Mouse (Mus musculus): ENCODE measurements around the gene Akap11. TPM values are rescaled to one million over a fixed set of nuclear protein-coding genes. Genes with fewer than 3 reads are reported as not detected.

Akap11 gene
- 39.6 and 40.6 TPM in 2 replicates for polyA plus RNA-seq (2014; fragmentation: Nextera tagmentation; extraction: Ambion mirVana)

DNA sequence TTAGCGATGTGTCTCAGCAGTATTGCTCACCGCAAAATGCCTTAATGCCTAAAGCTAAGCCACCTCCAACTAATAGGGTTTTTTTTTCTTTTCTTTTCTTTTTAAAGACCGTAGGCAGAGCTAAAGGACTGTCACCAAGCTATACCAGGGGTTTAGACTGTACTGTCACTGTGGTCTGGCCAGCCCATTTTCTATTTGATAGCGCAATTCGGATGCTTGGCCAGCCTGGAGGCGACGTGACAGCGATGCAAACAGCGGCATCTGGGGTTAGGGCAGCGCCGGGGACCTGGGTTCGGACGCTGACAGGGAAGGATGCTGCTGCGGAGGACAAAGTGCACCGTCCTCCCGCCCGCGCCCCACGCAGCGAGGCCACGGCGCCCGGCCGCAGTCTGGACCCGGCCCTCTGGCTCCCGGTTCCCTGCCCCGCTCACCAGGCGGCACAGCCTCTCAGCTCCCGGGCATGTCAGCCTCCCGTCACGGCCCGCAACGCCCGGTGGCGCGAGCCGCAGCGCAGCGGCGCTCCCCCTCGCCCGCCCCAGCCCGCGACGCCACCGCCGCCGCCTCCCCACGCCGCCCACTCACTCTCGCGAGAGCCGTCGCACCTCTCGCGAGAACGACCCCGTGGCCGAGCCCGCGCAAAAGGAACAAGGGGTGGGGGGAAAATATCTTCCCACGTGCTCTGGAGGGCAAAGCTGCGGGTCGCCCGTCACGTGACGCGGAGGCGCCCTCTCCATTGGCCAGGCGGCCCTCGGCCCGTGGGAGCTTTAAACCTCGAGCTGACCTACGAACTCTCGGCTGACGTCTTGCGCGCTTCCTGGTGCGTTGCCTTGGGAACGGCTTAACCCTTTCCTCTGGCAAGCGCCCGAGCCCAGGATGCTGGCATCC lies at the start of gene Akap11:
Gene Akap11 (minus strand): TSS at position 528 of the 885 bp plus-strand sequence.
- H3K36me3 ChIP-seq (ENCODE audit: control insufficient read depth, insufficient read depth, low read length), result no peaks in the 10 kb centered on the region
- WGBS, result under 1% methylated on average over 82 of the region's 82 CpGs
- no peaks in the 10 kb centered on the region for H3K27me3 ChIP-seq (ENCODE audit: control insufficient read depth, insufficient read depth, low read length)
- peak; percentile 98 for DNase-seq
- H3K4me2 ChIP-seq (ENCODE audit: low read length), result peak within 1 kb of the TSS; percentile 62
- H3K9ac ChIP-seq (replicated peaks; ENCODE audit: low read length), result peak within 1 kb of the TSS; percentile 97
- no peaks in the 10 kb centered on the region for H3K9me3 ChIP-seq (ENCODE audit: control insufficient read depth, low read length)
- peak within 1 kb of the TSS; percentile 96 for H3K27ac ChIP-seq (replicated peaks; ENCODE audit: low read depth, low read length)
- peak; percentile 97 for ATAC-seq (ENCODE audit: low FRiP score, low TSS enrichment)
- peaks cover 25% of the 10 kb centered on the region for H3K4me1 ChIP-seq (ENCODE audit: control insufficient read depth, insufficient read depth, low read length)
- peak within 1 kb of the TSS; percentile 82 for H3K4me3 ChIP-seq (replicated peaks; ENCODE audit: low read depth, low read length)

DNA sequence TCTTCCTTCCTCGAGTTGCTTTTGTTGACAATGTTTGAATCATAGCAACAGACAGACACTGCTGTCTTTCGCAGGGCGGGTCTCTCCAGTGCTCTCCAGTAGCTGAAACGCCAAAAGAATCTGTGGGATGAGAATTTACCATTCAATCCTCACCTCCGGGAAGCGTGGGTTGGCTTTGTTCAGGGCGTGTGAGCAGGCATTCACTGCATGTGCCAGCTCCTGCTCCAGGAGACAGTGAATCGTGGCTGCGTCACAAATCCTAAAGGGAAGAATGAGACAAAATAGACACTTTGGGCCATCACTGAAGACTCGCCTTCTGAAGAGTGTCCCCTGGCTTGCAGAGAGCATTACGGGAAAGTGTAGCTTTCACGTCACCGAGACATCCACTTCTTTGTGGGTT lies 47.6 kb upstream of the Akap11 start:
- WGBS, result 83% methylated on average over 13 of the region's 13 CpGs
- no peak for ATAC-seq (ENCODE audit: low FRiP score, low TSS enrichment)
- no peak overlapping the region for H3K27ac ChIP-seq (replicated peaks; ENCODE audit: low read depth, low read length)
- H3K36me3 ChIP-seq (ENCODE audit: control insufficient read depth, insufficient read depth, low read length), result peaks cover 31% of the 10 kb centered on the region
- no peak overlapping the region for H3K9ac ChIP-seq (replicated peaks; ENCODE audit: low read length)
- no peak overlapping the region for H3K4me2 ChIP-seq (ENCODE audit: low read length)
- H3K4me1 ChIP-seq (ENCODE audit: control insufficient read depth, insufficient read depth, low read length), result no peaks in the 10 kb centered on the region
- H3K27me3 ChIP-seq (ENCODE audit: control insufficient read depth, insufficient read depth, low read length), result no peaks in the 10 kb centered on the region
- DNase-seq, result no peak
- no peaks in the 10 kb centered on the region for H3K9me3 ChIP-seq (ENCODE audit: control insufficient read depth, low read length)
- H3K4me3 ChIP-seq (replicated peaks; ENCODE audit: low read depth, low read length), result no peak overlapping the region

DNA sequence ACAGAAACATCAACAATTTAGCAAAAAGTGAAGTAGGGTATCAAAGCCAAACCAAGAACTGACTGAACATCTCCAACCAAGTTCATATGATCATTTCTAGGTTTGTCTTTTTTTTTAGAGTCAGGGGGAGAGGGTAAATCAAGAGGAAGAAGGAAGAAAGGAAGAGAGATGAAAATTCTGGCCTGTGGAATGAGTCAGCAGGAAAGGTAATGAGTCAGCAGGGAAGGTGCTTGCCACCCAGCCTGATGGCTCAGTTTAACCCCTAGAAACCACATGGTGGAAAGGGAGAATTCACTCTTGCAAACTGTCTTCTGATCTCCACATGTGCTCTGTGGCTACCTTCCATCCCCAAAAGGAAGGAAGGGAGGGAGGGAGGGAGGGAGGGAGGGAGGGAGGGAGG lies 46.6 kb upstream of the Akap11 start:
- Histone ChIP-seq H3K27me3 (ENCODE audit: control insufficient read depth, insufficient read depth, low read length) (no peaks in the 10 kb centered on the region), H3K4me2 (ENCODE audit: low read length) (no peak overlapping the region), H3K9ac (replicated peaks; ENCODE audit: low read length) (no peak overlapping the region), H3K4me3 (replicated peaks; ENCODE audit: low read depth, low read length) (no peak overlapping the region), H3K4me1 (ENCODE audit: control insufficient read depth, insufficient read depth, low read length) (no peaks in the 10 kb centered on the region), H3K36me3 (ENCODE audit: control insufficient read depth, insufficient read depth, low read length) (peaks cover 35% of the 10 kb centered on the region), H3K9me3 (ENCODE audit: control insufficient read depth, low read length) (no peaks in the 10 kb centered on the region), H3K27ac (replicated peaks; ENCODE audit: low read depth, low read length) (no peak overlapping the region)
- ATAC-seq (ENCODE audit: low FRiP score, low TSS enrichment) (no peak), DNase-seq (no peak)

DNA sequence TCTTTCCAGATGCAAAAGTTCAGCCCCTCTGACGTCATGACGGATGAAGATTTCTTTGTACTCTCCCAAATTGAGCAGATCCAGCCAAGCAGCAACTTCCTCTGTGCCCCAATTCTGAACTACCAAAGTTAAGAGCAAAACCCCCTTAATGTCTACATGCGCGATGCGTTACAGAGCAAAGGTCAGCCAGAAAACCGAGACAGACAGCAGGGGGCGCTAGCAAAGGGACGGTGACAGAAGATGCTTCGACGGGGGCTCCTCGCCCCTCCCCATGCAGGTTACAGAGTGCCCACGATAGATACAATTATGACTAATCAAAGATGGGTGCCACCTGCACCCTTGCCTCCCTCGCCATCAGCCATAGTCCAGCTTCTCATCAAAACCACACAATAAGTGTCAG lies 39.3 kb upstream of the Akap11 start:
- Histone ChIP-seq H3K27me3 (ENCODE audit: control insufficient read depth, insufficient read depth, low read length) (no peaks in the 10 kb centered on the region), H3K4me3 (replicated peaks; ENCODE audit: low read depth, low read length) (no peak overlapping the region), H3K36me3 (ENCODE audit: control insufficient read depth, insufficient read depth, low read length) (peaks cover 23% of the 10 kb centered on the region; the same call in 1 of the 2 replicates), H3K4me1 (ENCODE audit: control insufficient read depth, insufficient read depth, low read length) (no peaks in the 10 kb centered on the region), H3K9me3 (ENCODE audit: control insufficient read depth, low read length) (peaks cover 2% of the 10 kb centered on the region; the same call in 1 of the 2 replicates), H3K4me2 (ENCODE audit: low read length) (no peak overlapping the region), H3K9ac (replicated peaks; ENCODE audit: low read length) (no peak overlapping the region), H3K27ac (replicated peaks; ENCODE audit: low read depth, low read length) (no peak overlapping the region)
- DNase-seq (no peak), ATAC-seq (ENCODE audit: low FRiP score, low TSS enrichment) (no peak)
- WGBS, result 68% methylated on average over 13 of the region's 13 CpGs

DNA sequence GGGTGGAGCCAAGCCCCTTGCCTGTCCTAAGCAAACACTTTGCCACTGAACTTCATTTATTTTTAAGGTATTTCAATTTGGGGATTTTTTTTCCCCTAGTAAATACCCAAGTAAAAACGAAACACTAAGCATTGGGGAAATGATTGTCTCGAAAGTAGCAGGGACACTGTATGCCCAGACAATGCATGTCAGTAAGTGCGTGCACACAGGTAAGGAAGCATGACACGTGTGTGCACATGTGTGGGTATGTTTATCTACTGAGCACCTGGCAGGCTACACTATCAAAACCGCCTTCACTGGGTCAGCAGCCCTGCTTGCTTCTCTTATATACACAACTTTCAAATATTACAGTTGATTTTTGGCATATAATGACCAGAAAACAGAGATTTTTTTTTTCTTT lies 31.8 kb upstream of the Akap11 start:
- Histone ChIP-seq H3K36me3 (ENCODE audit: control insufficient read depth, insufficient read depth, low read length) (peaks cover 12% of the 10 kb centered on the region; the same call in 1 of the 2 replicates), H3K9me3 (ENCODE audit: control insufficient read depth, low read length) (no peaks in the 10 kb centered on the region), H3K4me1 (ENCODE audit: control insufficient read depth, insufficient read depth, low read length) (no peaks in the 10 kb centered on the region), H3K9ac (replicated peaks; ENCODE audit: low read length) (no peak overlapping the region), H3K4me2 (ENCODE audit: low read length) (no peak overlapping the region), H3K4me3 (replicated peaks; ENCODE audit: low read depth, low read length) (no peak overlapping the region), H3K27me3 (ENCODE audit: control insufficient read depth, insufficient read depth, low read length) (no peaks in the 10 kb centered on the region), H3K27ac (replicated peaks; ENCODE audit: low read depth, low read length) (no peak overlapping the region)
- ATAC-seq (ENCODE audit: low FRiP score, low TSS enrichment), result no peak
- WGBS, result 89% methylated on average over 5 of the region's 5 CpGs
- DNase-seq, result no peak

DNA sequence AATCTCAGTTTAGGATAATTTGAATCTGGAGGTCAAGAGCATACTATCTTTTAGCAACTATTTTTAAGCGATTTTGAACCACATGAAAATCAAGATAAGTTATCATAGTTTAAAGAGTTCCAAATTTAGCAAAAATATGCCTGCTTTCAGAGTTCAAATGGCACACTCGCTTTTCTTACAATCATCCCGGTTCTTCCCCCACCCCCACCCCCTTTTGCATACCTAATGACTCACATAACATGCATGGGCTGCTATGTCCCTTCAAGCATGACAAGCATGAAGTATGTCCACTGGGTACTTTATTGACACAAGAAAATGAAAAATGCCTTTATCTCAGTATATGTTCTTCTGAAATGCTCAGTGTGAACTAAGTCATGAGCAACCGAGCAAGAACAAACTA lies 29.8 kb upstream of the Akap11 start:
- Histone ChIP-seq H3K4me3 (replicated peaks; ENCODE audit: low read depth, low read length) (no peak overlapping the region), H3K4me1 (ENCODE audit: control insufficient read depth, insufficient read depth, low read length) (no peaks in the 10 kb centered on the region), H3K9ac (replicated peaks; ENCODE audit: low read length) (no peak overlapping the region), H3K36me3 (ENCODE audit: control insufficient read depth, insufficient read depth, low read length) (0 out of 2 replicates have a peak, but pooled peaks cover 9% of the 10 kb centered on the region), H3K27me3 (ENCODE audit: control insufficient read depth, insufficient read depth, low read length) (no peaks in the 10 kb centered on the region), H3K27ac (replicated peaks; ENCODE audit: low read depth, low read length) (no peak overlapping the region), H3K9me3 (ENCODE audit: control insufficient read depth, low read length) (no peaks in the 10 kb centered on the region), H3K4me2 (ENCODE audit: low read length) (no peak overlapping the region)
- no peak for DNase-seq
- 70% methylated on average over 4 of the region's 4 CpGs for WGBS
- no peak for ATAC-seq (ENCODE audit: low FRiP score, low TSS enrichment)

DNA sequence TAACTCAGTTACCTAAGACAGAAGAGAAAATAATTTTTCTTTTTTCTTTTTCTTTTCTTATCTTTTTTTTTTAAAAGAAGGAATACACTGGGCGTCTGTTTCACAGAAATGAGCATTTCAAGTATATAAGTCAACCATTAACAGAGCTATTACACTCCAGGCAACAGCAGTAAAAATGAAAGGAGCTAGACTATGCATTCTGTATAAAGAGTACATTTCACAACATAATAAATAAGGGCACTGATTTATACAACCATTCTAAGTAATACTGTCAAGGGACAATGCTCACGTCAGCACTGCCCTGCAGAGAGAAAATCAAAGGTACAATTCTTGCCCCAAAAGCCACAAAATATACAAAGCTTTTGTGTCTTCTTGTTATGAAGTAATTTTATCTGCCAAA lies 27.7 kb upstream of the Akap11 start:
- Histone ChIP-seq H3K4me2 (ENCODE audit: low read length) (no peak overlapping the region), H3K9ac (replicated peaks; ENCODE audit: low read length) (no peak overlapping the region), H3K4me3 (replicated peaks; ENCODE audit: low read depth, low read length) (no peak overlapping the region), H3K4me1 (ENCODE audit: control insufficient read depth, insufficient read depth, low read length) (no peaks in the 10 kb centered on the region), H3K9me3 (ENCODE audit: control insufficient read depth, low read length) (no peaks in the 10 kb centered on the region), H3K27me3 (ENCODE audit: control insufficient read depth, insufficient read depth, low read length) (no peaks in the 10 kb centered on the region), H3K27ac (replicated peaks; ENCODE audit: low read depth, low read length) (no peak overlapping the region), H3K36me3 (ENCODE audit: control insufficient read depth, insufficient read depth, low read length) (0 out of 2 replicates have a peak, but pooled peaks cover 7% of the 10 kb centered on the region)
- 74% methylated on average over 2 of the region's 2 CpGs for WGBS
- no peak for ATAC-seq (ENCODE audit: low FRiP score, low TSS enrichment)
- no peak for DNase-seq

DNA sequence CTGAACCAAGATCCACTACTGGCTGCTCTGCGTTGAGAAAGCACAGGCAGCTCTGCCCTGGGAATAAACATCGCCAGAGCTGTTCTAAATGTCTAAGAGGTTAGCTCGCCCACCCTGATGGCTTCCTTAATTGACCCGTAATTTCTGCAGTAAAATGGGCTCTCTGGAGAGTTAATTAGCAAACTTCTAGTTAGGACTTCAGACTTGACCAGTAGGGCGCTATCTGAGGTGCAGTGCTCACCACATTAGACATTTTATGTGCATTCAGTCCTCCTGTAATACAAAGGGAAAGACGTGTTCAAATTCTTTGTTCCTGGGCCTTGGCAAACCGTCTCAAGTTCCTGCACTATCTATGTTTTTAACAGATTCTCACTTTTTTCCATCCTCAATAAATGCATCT lies 26.6 kb upstream of the Akap11 start:
- Histone ChIP-seq H3K4me3 (replicated peaks; ENCODE audit: low read depth, low read length) (no peak overlapping the region), H3K9me3 (ENCODE audit: control insufficient read depth, low read length) (no peaks in the 10 kb centered on the region), H3K36me3 (ENCODE audit: control insufficient read depth, insufficient read depth, low read length) (0 out of 2 replicates have a peak, but pooled peaks cover 6% of the 10 kb centered on the region), H3K4me1 (ENCODE audit: control insufficient read depth, insufficient read depth, low read length) (no peaks in the 10 kb centered on the region), H3K27me3 (ENCODE audit: control insufficient read depth, insufficient read depth, low read length) (no peaks in the 10 kb centered on the region), H3K9ac (replicated peaks; ENCODE audit: low read length) (no peak overlapping the region), H3K27ac (replicated peaks; ENCODE audit: low read depth, low read length) (no peak overlapping the region), H3K4me2 (ENCODE audit: low read length) (no peak overlapping the region)
- DNase-seq (peak; percentile 9), ATAC-seq (ENCODE audit: low FRiP score, low TSS enrichment) (no peak)
- WGBS, result 75% methylated on average over 7 of the region's 7 CpGs

DNA sequence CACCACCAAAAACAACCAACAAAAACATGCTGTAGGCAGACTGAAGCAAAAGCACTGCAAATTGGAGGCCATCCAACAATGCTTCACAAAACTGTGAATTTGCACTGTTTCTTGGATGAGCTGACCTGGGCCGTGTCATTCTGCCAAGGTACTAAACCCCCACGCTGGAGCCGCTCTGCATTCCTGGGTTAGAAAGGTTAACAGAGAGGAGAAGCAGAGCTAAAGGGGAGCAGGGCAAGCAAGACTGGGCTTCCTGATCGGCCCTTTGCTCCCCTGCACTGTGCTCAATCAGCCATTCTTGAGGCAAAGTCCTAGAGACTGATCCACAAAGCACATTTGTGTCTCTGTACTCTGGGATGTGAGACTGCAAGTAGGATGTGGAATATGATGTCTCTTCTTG lies 25.5 kb upstream of the Akap11 start:
- H3K9ac ChIP-seq (replicated peaks; ENCODE audit: low read length), result no peak overlapping the region
- no peaks in the 10 kb centered on the region for H3K9me3 ChIP-seq (ENCODE audit: control insufficient read depth, low read length)
- no peaks in the 10 kb centered on the region for H3K4me1 ChIP-seq (ENCODE audit: control insufficient read depth, insufficient read depth, low read length)
- ATAC-seq (ENCODE audit: low FRiP score, low TSS enrichment) (no peak), DNase-seq (no peak)
- H3K27ac ChIP-seq (replicated peaks; ENCODE audit: low read depth, low read length), result no peak overlapping the region
- no peaks in the 10 kb centered on the region for H3K27me3 ChIP-seq (ENCODE audit: control insufficient read depth, insufficient read depth, low read length)
- no peak overlapping the region for H3K4me2 ChIP-seq (ENCODE audit: low read length)
- no peak overlapping the region for H3K4me3 ChIP-seq (replicated peaks; ENCODE audit: low read depth, low read length)
- 0 out of 2 replicates have a peak, but pooled peaks cover 3% of the 10 kb centered on the region for H3K36me3 ChIP-seq (ENCODE audit: control insufficient read depth, insufficient read depth, low read length)
- WGBS, result 93% methylated on average over 4 of the region's 4 CpGs

Data from midbrain, embryonic 14.5 days (tissue).